Mouse (Mus musculus): Measurements from ENCODE around the gene Gm4792. TPM values are rescaled to one million over a fixed set of nuclear protein-coding genes. Genes with fewer than 3 reads are reported as not detected.

The Gm4792 gene
- polyA plus RNA-seq, 1 experiment, result not detected

- no peak for TF ChIP-seq GATA1 (IDR thresholded peaks at IDR 0.05; ENCODE audit: low read length)
- no peak for TF ChIP-seq TAL1 (IDR thresholded peaks at IDR 0.05; ENCODE audit: low read length)
- H3K27me3 ChIP-seq (ENCODE audit: control insufficient read depth), result no peaks in the 10 kb centered on the region
- H3K4me1 ChIP-seq (ENCODE audit: control insufficient read depth), result peaks cover 16% of the 10 kb centered on the region
- peaks cover 2% of the 10 kb centered on the region; the same call in 1 of the 2 replicates for H3K9me3 ChIP-seq (ENCODE audit: control insufficient read depth, low read length)
- H3K4me3 ChIP-seq (replicated peaks), result no peak overlapping the region
- H3K36me3 ChIP-seq (ENCODE audit: control insufficient read depth), result no peaks in the 10 kb centered on the region
These were observed 43.7 kb downstream of the Gm4792 start for GRCm38 (mm10) chr10:94254766-94255165.

GRCm38 (mm10) chr10:94253260-94253807, 45.2 kb downstream of the Gm4792 start:
- H3K27me3 ChIP-seq (ENCODE audit: control insufficient read depth), result no peaks in the 10 kb centered on the region
- no peak overlapping the region for H3K4me3 ChIP-seq (replicated peaks)
- TF ChIP-seq GATA1 (IDR thresholded peaks at IDR 0.05; ENCODE audit: low read length), result no peak
- no peak for TF ChIP-seq TAL1 (IDR thresholded peaks at IDR 0.05; ENCODE audit: low read length)
- no peaks in the 10 kb centered on the region for H3K36me3 ChIP-seq (ENCODE audit: control insufficient read depth)
- peaks cover 2% of the 10 kb centered on the region; the same call in 1 of the 2 replicates for H3K9me3 ChIP-seq (ENCODE audit: control insufficient read depth, low read length)
- H3K4me1 ChIP-seq (ENCODE audit: control insufficient read depth), result peaks cover 26% of the 10 kb centered on the region

- Histone ChIP-seq H3K4me3 (replicated peaks) (peak overlapping the region; percentile 4), H3K4me1 (ENCODE audit: control insufficient read depth) (peaks cover 22% of the 10 kb centered on the region), H3K27me3 (ENCODE audit: control insufficient read depth) (no peaks in the 10 kb centered on the region), H3K36me3 (ENCODE audit: control insufficient read depth) (no peaks in the 10 kb centered on the region), H3K9me3 (ENCODE audit: control insufficient read depth, low read length) (peaks cover 2% of the 10 kb centered on the region; the same call in 1 of the 2 replicates)
- TF ChIP-seq GATA1 (IDR thresholded peaks at IDR 0.05; ENCODE audit: low read length) (peak; percentile 31; the same call in 1 of the 2 replicates), TAL1 (IDR thresholded peaks at IDR 0.05; ENCODE audit: low read length) (no peak)
These were observed 48.7 kb downstream of the Gm4792 start for GRCm38 (mm10) chr10:94249575-94250456.

GRCm38 (mm10) chr10:94247748-94248349, 50.7 kb downstream of the Gm4792 start:
- Histone ChIP-seq H3K9me3 (ENCODE audit: control insufficient read depth, low read length) (peaks cover 2% of the 10 kb centered on the region; the same call in 1 of the 2 replicates), H3K36me3 (ENCODE audit: control insufficient read depth) (no peaks in the 10 kb centered on the region), H3K4me3 (replicated peaks) (no peak overlapping the region), H3K4me1 (ENCODE audit: control insufficient read depth) (peaks cover 22% of the 10 kb centered on the region), H3K27me3 (ENCODE audit: control insufficient read depth) (no peaks in the 10 kb centered on the region)
- TF ChIP-seq TAL1 (IDR thresholded peaks at IDR 0.05; ENCODE audit: low read length) (no peak), GATA1 (IDR thresholded peaks at IDR 0.05; ENCODE audit: low read length) (no peak)

Other genes with a start within 250 kb of the Gm4792 start
- gene Nr2c1, start 150.7 kb downstream of the Gm4792 start, polyA plus RNA-seq (2012), result 0.03 TPM in 2 replicates
- 39.3 and 95.9 TPM in 2 replicates for gene Ndufa12, start 100.0 kb downstream of the Gm4792 start, polyA plus RNA-seq (2012)
- 0.01 and 0.05 TPM in 2 replicates for gene Tmcc3, start 13.2 kb upstream of the Gm4792 start, polyA plus RNA-seq (2012)